Mouse (Mus musculus) kidney, adult 2 months (tissue): ENCODE results near the gene Sugp2. TPM values are rescaled to one million over a fixed set of nuclear protein-coding genes. Genes with fewer than 3 reads are reported as not detected.

ENCODE experiments used
- DNase-seq: peaks from one replicate; pipeline ENCODE4 v3.0.0; 2021
- H3K27ac ChIP-seq: fragments of 200-500 bp; 2 replicates; pipeline ENCODE4 v1.5.1; 2012; ENCODE audit warnings: low read depth, low read length, control low read depth, inconsistent platforms; ENCODE audit not compliant: insufficient read depth
- H3K27me3 ChIP-seq: fragments of 200-500 bp; replicated peaks from 2 replicates; pipeline ENCODE4 v1.6.1; 2012; ENCODE audit warnings: mild to moderate bottlenecking, moderate library complexity, low read length, inconsistent platforms; ENCODE audit not compliant: control insufficient read depth, insufficient read depth
- H3K36me3 ChIP-seq: fragments of 200-500 bp; 2 replicates; pipeline ENCODE4 v1.6.1; 2012; ENCODE audit warnings: mild to moderate bottlenecking, moderate library complexity, low read length, inconsistent platforms; ENCODE audit not compliant: control insufficient read depth, insufficient read depth
- H3K4me1 ChIP-seq: fragments of 200-500 bp; 2 replicates; pipeline ENCODE4 v1.6.1; 2011; ENCODE audit warnings: low read length; ENCODE audit not compliant: control insufficient read depth, insufficient read depth
- H3K4me3 ChIP-seq: fragments of 200-500 bp; 2 replicates; pipeline ENCODE4 v1.5.1; 2011; ENCODE audit warnings: mild to moderate bottlenecking, low read depth, low read length, control low read depth; ENCODE audit not compliant: insufficient read depth
- CTCF ChIP-seq: fragments of 200-500 bp; conservative IDR thresholded peaks from 2 replicates; pipeline ENCODE4 v1.5.1; 2011; ENCODE audit warnings: low read depth, mild to moderate bottlenecking, control low read depth, low read length, moderate library complexity, mixed read lengths; ENCODE audit not compliant: insufficient read depth, insufficient read length
- POLR2A ChIP-seq: fragments of 200-500 bp; IDR thresholded peaks from one replicate; pipeline ENCODE4 v1.6.1; 2011; ENCODE audit warnings: low read depth, low read length, control low read depth
- WGBS: fragments of 180-500 bp; shearing (Covaris S2); methylation state at CpG from one replicate; pipeline ENCODE4 v1.1.7; 2018; 5-methylcytosine and 5-hydroxymethylcytosine counted together
- polyA plus RNA-seq: library from polyadenylated mRNA; depleted of rRNA; stranded (reverse); fragments of >200 nt; gene quantifications from 2 replicates; pipeline ENCODE4 v1.2.3, GENCODE M21; 2012

The Sugp2 gene
- polyA plus RNA-seq, 1 experiment: 20.2 TPM

DNA sequence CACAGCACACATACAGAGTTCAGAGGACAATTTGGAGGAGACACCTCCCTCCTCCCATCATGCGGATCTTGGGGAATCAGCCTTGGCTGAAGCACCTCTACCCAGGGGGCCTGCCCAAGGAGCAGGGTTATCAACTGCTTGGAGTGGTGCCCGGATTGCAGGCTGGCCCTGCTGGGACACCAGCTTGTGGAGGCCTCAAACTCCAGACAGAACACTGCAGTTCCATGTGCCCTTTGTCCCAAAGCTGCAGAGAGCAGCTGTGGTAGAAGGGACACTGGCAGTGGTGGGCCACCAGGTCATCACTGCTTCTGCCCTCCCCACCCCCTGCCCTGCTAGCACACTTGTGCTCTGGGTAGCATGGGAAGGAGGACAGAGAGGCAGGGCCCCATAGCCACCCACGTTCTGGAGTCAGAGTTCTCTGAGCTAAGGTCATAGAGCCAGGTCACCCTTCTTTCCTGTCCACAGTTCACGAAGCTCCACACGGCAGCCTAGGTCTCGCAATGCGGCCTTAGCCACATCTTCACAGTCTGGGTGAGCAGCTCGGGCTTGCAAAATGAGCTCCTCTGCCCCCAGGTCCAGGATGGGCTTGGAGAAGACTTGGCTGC, 13.7 kb upstream of the Sugp2 start:
- Histone ChIP-seq H3K36me3 (no peaks in the 10 kb centered on the region), H3K4me3 (no peak overlapping the region), H3K27ac (peak overlapping the region; percentile 77), H3K27me3 (no peaks in the 10 kb centered on the region), H3K4me1 (peaks cover 49% of the 10 kb centered on the region)
- TF ChIP-seq CTCF (no peak), POLR2A (no peak)
- 45% methylated on average over 8 of the region's 8 CpGs for WGBS
- peak; percentile 88 for DNase-seq

DNA sequence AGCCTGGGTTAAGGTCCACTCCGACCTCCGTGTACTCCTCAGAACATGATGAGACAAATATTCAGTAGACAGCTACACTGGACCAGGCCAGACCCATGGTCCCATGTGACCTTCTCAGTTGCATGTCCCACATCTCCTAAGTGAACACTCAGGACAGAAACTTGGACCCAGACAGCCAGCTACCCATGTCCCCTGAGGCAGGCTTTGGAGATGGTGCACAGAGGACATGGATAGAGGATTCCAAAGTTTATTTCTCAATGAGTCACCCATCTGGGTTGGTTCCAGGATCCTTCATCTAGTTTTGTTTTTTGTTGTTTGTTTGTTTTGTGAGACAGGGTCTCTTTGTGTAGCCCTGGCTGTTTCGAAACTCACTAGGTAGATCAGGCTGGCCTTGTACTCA, 13.1 kb upstream of the Sugp2 start:
- TF ChIP-seq POLR2A (no peak), CTCF (no peak)
- no peaks in the 10 kb centered on the region for H3K27me3 ChIP-seq
- 73% methylated on average over 3 of the region's 3 CpGs for WGBS
- DNase-seq: peak; percentile 41
- H3K4me1 ChIP-seq: peaks cover 49% of the 10 kb centered on the region
- no peak overlapping the region for H3K4me3 ChIP-seq
- H3K36me3 ChIP-seq: no peaks in the 10 kb centered on the region
- H3K27ac ChIP-seq: peak overlapping the region; percentile 77

DNA sequence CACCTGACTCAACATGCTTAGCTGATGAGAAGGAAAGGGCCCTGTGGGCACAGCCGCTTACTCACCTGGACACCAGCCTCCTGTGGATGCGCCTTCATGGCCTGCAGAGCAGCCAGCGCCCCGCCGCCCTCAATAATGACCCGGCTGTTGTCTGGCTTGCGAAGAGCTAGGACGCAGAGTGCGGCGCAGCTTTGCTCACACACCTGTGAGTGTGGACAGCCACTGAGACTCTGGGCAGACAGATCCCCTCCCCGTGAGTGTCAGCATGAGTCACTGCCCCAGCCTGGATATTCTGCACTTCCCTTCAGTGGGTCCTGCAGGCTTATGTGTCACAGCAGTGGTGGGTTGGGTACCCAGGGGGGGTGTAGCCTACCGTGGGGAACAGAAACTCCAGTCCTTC, 12.0 kb upstream of the Sugp2 start:
- no peaks in the 10 kb centered on the region for H3K36me3 ChIP-seq
- H3K27ac ChIP-seq: no peak overlapping the region
- H3K27me3 ChIP-seq: no peaks in the 10 kb centered on the region
- WGBS: 91% methylated on average over 12 of the region's 12 CpGs
- H3K4me3 ChIP-seq: no peak overlapping the region
- peaks cover 38% of the 10 kb centered on the region for H3K4me1 ChIP-seq
- DNase-seq: no peak
- no peak for TF ChIP-seq CTCF

DNA sequence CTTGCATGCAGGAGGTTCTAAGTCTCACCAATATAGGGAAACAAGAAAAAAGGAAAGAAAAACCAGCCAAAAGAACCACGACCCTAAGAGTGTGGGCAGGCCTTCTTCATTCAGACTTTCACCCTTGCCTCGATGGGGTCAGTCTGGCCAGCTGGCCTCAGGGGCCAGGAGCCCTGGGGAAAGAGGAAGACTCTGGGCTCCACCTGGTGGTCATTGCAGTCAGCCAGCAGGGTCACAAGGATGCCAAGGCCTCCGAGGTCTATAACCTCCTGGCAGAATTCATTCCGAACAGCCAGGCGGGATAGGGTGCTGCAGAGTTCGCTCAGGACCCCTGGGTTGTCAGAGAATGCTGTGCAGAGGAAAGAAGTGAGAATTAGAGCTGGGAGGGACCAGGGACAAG, 10.7 kb upstream of the Sugp2 start:
- H3K4me1 ChIP-seq: peaks cover 31% of the 10 kb centered on the region
- H3K36me3 ChIP-seq: no peaks in the 10 kb centered on the region
- 36% methylated on average over 6 of the region's 6 CpGs for WGBS
- no peaks in the 10 kb centered on the region for H3K27me3 ChIP-seq
- no peak overlapping the region for H3K4me3 ChIP-seq
- TF ChIP-seq CTCF (peak; percentile 87), POLR2A (no peak)
- peak; percentile 86 for DNase-seq
- H3K27ac ChIP-seq: no peak overlapping the region

DNA sequence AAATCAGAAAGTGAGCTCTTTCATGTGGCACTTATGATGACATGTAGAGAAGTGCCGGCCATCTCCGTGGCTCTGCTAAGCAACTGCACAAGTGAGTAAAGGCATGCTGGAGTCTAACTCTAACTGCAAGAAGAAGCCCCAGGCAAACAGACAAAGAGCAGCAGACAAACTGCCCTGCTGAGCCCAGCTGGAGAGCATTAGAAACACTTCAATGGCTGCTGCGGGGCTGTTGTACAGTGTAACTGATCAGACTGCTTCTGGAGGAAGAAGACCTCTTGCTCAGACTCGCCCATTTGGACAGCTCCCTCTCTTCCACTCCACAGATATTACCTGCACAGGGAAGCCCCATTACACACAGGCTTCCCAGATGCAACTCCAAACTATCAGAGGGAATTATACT, 6.0 kb upstream of the Sugp2 start:
- WGBS: 85% methylated on average over 4 of the region's 4 CpGs
- Histone ChIP-seq H3K36me3 (no peaks in the 10 kb centered on the region), H3K4me1 (peaks cover 2% of the 10 kb centered on the region; the same call in 1 of the 2 replicates), H3K4me3 (no peak overlapping the region), H3K27ac (no peak overlapping the region), H3K27me3 (no peaks in the 10 kb centered on the region)
- no peak for DNase-seq
- no peak for TF ChIP-seq POLR2A
- TF ChIP-seq CTCF: no peak

DNA sequence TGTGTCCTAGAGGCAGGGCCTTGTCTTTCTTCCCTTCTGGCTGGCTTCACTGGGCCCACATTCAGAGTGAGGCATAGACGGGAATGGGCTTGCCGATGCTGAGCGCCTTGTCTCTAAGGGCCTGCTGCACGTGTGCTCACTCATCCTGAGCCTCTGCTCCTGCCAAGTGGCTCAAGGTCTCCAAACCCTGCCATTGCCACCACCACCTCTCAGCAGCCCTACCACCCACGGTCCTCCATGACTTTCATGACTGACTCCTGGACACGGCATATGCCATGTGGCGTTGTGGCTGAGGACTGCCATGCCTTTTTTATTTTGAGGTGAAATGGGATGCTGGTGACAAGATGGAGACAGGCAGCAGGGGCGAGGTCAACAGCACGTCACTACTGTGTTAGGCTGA, 3.2 kb upstream of the Sugp2 start:
- H3K36me3 ChIP-seq: no peaks in the 10 kb centered on the region
- no peak overlapping the region for H3K4me3 ChIP-seq
- H3K4me1 ChIP-seq: peaks cover 4% of the 10 kb centered on the region; the same call in 1 of the 2 replicates
- WGBS: 95% methylated on average over 9 of the region's 9 CpGs
- H3K27me3 ChIP-seq: no peaks in the 10 kb centered on the region
- TF ChIP-seq CTCF: no peak
- TF ChIP-seq POLR2A: no peak
- no peak overlapping the region for H3K27ac ChIP-seq
- DNase-seq: no peak

DNA sequence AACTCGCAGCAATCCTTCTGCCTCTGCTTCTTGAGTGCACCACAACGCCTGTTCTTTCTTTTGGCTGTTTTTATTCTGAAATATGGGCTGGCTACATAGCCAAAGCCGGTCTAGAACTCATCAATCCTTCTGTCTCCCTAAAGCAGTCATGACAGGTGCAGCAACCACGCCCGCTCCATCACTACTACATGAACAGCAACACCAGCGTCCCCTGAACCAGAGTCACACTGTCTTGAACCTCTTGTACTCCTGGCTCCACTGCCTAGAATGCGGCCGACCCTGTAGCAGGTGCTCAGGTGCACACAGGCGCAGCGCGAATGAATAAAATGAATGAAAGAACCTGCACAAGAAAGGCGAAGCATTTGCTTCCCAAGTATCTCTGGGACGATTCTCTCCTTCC, 420 bp upstream of the Sugp2 start:
- Histone ChIP-seq H3K27ac (no peak overlapping the region), H3K4me1 (peaks cover 7% of the 10 kb centered on the region; the same call in 1 of the 2 replicates), H3K4me3 (peak overlapping the region; percentile 73), H3K27me3 (no peaks in the 10 kb centered on the region), H3K36me3 (no peaks in the 10 kb centered on the region; the same call in 1 of the 2 replicates)
- DNase-seq: no peak
- WGBS: 6% methylated on average over 13 of the region's 13 CpGs
- TF ChIP-seq POLR2A (no peak), CTCF (no peak)
